Mouse (Mus musculus) liver (tissue): Measurements from ENCODE around the gene Susd2.
A peak's percentile ranks its signal among the peaks of the same experiment; 100 is the strongest.

Experiments
- DNase-seq: peaks from one replicate; pipeline ENCODE4 v3.0.0-alpha.2; 2020; ENCODE audit warnings: mixed read lengths

The Susd2 gene

GRCm38 (mm10) chr10:75651381-75652068 is 7.7 kb upstream of the Susd2 start:
- DNase-seq, result no peak

GRCm38 (mm10) chr10:75650306-75650902 is 6.6 kb upstream of the Susd2 start:
- no peak for DNase-seq

DNA sequence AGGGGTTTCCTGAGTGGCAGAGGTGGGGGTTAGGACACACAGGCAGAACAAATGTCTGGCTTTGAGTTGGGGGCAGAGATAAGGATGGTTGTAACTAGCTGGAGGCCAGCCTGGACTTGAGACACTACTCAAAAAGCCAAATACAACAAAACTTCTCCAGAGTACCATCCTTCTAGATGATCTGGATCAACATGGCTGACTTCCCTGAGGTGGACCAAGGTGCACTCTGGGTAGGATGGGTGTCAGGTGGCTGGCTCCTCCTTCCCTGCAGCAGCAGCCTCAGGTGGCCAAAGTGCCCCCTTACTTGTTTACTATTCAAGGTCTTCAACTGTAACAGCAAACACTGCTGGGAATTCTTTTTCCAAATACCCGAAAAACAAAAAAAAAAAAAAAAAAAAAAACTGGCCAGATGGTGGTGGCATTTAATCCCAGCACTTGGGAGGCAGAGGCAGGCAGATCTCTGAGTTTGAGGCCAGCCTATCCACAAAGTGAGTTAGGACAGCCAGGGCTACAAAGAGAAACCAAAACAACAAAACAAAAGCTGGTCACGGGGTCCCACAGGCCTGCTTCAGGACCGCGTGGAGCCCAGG is 5.7 kb upstream of the Susd2 start:
- DNase-seq, result no peak

DNA sequence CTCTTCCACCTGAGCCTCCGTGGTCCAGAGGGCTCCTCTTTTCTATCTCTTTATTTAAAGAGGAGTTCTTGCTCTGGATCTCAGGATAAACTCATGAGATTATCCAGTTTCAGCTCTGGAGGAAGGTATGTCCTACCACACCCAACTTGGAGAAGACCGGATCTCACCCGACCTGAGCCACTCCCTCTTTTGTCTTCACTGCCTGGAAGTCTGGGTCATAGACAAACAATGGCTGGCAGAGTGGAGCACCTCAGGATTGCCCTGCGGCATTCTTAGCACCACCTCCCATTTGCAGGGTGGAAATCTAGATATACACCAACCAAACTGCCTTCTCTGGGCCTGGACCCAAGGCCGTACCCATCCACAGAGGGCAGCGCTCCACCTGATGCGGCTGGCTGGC is 5.2 kb upstream of the Susd2 start:
- no peak for DNase-seq

DNA sequence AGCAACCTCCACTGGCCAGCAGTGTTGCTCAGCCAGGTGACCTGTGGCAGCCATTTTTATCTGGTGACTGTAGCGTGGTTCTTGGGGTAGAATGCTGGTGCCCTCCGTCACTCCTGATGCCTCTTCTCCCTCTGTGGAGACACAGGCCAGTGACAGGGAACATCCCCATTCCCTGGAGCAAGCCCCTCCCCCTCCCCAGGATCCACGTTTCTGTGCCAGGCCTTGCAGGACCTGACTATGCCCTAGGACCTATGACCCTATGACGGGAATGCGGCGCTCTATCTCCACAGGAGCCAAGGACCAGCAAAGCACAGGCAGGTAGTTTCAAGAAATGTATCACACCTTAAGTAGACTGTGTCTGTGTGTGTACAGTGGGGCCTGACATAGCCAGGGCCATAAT is 4.3 kb upstream of the Susd2 start:
- DNase-seq, result no peak

GRCm38 (mm10) chr10:75647362-75647761 is 3.6 kb upstream of the Susd2 start:
- DNase-seq, result no peak

GRCm38 (mm10) chr10:75646406-75646805 is 2.6 kb upstream of the Susd2 start:
- DNase-seq, result no peak

DNA sequence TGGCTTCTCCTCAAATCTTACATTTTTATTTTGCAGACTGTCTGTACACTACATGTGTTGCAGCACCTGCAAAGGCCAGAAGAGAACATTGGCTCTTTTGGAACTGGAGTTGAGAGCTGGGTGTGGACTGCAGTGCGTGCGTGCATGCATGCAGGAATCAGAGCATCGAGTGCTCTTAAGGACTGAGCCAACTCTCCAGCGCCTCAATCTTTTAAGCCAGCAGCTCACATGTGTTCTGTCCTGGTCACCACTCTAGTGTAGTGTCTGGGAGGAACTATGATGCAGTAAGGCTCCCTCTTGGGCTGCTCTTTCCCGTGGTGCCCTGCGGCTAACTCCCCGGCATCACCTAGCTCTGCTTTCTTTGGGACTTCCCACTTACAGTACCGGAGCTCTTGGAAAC is 1.8 kb upstream of the Susd2 start:
- no peak for DNase-seq

DNA sequence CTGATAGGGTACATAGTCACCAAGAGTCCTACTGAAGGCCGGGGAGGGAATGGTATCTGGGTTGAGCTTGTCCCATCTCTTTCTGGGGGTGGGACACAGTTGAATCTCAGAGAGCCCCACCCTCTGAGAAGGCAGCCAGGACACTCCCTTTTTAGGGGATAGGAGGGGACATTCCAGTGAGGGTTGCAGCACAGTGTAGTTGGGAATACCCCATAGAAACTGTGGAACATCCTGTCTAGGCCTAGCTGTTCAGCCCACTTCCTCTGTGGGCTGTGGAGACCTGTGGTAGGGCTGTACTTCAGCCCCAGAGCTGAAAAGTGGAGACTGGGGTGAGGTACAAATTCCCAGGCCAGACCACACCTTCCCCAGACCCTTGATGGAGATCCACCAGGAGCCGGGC is 917 bp downstream of the Susd2 start:
- no peak for DNase-seq

DNA sequence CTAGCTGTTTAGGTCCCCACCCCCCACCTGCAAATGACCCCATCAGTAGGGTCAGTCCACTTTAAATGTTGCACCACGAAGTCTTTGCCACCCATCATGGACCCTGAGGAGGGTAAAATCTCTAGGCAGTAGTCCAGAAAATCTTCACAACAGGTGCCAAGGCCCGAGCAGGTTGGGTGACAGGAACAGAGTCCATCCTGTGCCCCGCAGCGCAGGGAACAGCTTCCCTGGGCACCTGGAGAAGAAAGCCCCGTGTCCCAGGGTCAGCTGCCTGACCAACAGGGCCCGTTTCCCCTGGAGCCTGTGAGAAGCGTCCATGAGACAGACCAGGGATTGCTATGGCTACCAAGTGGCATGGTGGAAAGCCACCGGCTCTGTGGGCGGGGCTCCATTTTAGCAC is 1.4 kb downstream of the Susd2 start:
- DNase-seq, result no peak

DNA sequence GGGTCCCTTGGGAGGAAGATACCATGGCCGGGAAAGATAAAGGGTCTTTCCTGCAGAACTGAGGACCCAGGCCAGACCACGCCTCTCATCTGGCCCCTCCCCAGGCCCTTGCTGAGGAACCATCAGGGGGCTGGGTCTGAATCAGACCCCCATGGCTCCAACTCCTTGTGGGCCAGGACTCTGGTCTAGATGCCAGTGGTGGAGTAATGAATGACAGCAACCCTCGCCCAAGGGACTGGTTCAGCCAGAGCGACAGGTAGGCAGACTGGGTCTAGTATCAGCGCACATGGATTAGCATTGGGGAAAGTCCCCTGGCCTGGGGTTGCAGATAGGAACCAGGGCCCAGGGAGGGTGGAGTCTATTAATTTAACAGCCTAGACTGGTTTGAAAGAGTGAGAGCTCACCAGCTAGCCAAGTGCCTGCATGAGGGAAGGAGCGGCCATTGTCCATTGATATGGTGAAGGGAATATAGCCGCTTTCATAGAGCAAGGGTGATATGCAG is 2.0 kb downstream of the Susd2 start:
- no peak for DNase-seq

- DNase-seq, result no peak
Measured at GRCm38 (mm10) chr10:75637711-75638110, 6.1 kb downstream of the Susd2 start.

- DNase-seq, result no peak
Measured at GRCm38 (mm10) chr10:75636084-75636786, 7.6 kb downstream of the Susd2 start.

DNA sequence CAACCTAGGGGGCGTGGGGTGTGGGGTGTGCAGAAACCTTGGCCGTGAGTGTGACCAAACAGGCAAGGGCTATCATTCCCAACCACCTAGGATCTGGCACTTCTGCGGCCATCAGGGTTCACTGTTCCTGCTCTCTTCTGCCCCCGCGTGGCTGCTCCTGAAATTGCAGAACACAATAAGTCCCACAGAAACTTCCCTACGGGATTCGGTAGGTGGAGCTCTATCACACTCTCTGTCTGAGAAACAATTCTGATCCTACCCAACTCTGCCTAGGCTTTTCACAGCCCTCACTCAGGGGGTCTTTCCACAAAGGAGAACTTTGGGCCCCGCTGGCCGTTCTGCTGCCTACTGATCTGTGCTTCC is 8.1 kb downstream of the Susd2 start:
- DNase-seq, result peak; percentile 87

GRCm38 (mm10) chr10:75635019-75635692 is 8.7 kb downstream of the Susd2 start:
- no peak for DNase-seq

DNA sequence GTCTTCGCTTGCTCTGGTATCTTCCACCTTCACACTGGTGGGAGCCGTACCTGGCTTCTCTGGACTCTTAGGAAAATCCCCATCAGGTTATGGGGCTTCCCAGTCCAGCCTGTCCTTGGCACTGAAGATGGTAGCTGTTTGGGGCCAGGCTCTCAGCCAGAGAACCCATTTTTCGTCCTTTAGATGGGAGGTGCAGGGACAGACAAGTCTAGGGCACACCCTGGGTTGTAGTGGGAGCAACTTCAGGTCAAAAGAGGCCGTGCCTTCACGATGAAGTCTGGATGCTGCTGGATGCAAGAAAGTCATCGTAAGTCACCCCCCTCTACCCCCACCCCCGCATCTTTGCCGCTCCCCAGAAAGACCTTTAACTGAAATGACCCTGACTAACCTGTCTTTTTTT is 9.2 kb downstream of the Susd2 start:
- no peak for DNase-seq

DNA sequence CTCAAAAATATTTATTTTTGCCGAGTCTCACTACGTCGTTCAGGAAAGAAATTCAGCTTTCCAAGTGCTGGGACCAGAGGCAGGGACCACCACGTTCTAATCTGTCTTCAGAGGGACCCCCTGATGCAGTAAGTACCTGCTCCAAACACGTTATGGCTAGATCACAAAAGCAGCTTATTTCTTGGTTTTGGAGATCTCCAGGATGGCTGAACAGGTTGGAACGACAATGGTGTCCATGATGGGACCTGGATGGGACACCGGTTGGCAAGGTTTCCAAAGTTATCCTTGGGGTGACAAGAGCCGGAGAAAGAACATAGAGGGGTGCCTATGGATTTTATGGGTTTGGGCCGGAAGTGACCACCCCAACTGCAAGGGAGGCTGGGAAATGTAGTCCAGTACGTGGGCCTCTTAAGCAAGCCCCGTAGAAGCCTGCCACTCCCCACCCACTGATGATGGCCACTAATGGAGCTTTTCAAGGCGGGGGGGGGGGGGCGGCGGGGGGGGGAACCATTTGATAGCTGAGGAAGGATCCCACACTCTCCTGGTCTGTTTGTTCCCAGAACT is 10.2 kb downstream of the Susd2 start:
- no peak for DNase-seq

GRCm38 (mm10) chr10:75633048-75633447 is 10.8 kb downstream of the Susd2 start:
- DNase-seq, result no peak

DNA sequence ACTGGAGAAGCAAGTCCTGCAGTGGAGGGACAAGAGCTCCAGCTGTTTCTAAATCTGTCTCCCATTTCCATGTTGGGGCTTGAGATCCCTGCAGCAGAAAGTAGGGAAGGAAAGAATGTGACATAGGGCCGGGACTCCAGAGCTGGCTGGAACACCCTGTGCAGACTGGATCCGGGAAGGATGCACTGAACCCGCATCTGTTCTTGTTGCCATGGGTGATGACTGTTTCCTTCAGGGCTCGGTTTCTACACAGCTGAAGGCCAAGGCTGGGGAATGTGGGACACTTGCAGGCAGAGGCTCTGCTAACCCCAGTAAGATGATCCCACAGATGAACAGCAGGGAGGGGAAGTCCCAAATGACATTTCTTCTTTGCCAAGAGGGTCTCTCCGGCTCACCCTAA is 11.2 kb downstream of the Susd2 start:
- DNase-seq, result no peak

DNA sequence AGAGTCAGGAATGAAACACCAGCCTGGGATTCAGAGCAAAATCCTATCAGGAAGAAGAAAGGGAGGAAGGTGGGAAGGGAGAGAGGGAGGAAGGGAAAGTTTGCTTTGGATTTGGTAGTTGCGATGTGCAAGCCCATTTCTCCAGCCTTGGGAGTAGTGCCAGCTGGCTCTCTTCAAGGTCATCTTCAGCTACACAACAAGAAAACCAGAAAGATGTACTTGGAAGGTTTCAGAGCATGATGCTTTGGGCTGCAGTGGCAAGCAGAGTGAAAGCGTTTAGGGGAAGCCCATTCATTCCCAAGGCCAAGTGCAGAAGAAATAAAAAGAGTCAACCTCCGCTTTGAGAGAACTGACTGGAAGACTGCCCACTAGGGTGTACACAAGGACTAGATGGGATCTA is 16.3 kb downstream of the Susd2 start:
- DNase-seq, result no peak

DNA sequence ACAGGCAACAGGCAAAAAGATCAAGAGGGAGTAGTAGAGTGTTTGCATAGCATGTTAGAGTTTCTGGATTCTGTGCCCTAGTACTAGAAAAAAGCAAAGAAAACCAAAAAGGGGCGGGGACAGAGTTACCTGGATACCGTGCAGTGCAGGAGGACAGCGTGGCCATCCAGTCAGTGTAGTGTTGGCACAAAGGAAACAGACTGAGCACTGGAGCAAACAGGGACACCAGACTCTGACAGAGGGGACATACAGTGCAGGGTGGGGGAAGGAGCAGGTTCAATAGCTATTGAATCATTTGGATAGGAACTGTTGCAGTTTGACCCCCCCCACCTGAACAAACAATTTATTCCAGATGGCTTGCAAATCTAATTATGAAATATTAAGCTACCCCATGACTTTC is 16.8 kb downstream of the Susd2 start:
- no peak for DNase-seq

- no peak for DNase-seq
Measured at GRCm38 (mm10) chr10:75625920-75626319, 17.9 kb downstream of the Susd2 start.

GRCm38 (mm10) chr10:75620818-75621217 is 23.0 kb downstream of the Susd2 start:
- DNase-seq, result no peak
